Comparison of ENCODE assay signal across 9 mouse cellular contexts in the genomic region with DNA sequence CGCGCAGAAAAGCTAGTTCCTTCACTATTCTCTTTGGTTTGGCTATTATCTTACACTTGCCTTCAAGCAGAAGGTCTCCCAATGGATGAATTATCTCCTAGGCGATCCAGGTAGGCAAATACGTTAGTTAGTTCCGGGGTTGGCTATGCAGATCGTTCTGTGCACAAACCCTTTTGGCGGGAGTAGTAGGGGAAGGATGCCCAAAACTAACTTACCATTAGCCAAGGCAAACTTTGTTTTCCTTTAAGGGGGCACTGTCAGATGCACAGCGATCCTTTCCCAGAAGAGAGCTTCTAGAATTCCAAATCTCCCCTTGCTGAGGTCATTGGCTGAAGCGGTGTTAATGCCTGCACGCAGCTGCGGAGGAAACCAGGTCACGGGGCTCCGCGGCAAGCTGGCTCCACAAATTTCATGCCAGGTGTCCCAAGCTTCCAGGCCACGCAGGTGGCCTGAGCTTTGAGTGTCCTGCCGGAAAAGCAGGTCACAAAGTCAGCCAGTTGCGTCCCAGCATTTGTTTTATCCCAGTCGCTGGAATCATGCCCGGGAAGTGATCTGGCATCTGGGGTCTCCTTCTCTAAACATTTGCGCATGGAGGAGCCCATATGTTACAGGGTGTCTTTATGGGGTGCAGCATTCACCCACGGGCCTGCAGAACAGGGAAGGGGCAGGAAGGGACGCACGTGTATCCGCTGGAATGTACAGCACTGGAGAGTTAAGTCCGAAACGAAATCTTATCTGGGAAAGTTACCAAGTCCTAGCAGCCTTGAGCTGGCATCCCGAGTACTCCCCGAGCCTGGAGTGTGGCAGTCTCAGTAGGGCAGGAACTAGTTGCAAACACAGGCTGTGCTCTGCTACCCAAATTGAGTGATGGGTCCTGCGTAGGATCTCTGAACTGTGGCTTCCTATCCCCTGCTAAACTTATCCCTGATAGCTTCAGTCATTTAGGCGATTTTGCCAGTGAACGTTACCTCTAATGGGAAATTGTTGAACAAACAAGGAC. TPM values are rescaled to one million over a fixed set of nuclear protein-coding genes. Genes with fewer than 3 reads are reported as not detected.
DNase-seq lines count a peak whose midpoint lies in the region; ATAC-seq and TF ChIP-seq lines count a peak whose summit lies in the region.
"Had no signal": no experiment of that assay in that cellular context is flagged by ENCODE, and none has a peak within 500 bp of the region (broad histone marks: within the 10 kb centered on the region; RNA-seq: fewer than 3 reads in every experiment).

No protein-coding gene starts in this region.

- no peaks in the 10 kb centered on the region for H3K9me3 ChIP-seq in heart, embryonic 13.5 days
- no peaks in the 10 kb centered on the region for H3K9me3 ChIP-seq in embryonic facial prominence, embryonic 15.5 days (replicated peaks)
- no peaks in the 10 kb centered on the region for H3K9me3 ChIP-seq in midbrain, embryonic 10.5 days (replicated peaks)
- H3K9me3 ChIP-seq: liver, embryonic 13.5 days had no signal

- ATAC-seq in heart, embryonic 13.5 days (ENCODE audit: extremely low read depth, insufficient number of reproducible peaks, low FRiP score, low TSS enrichment), result no peak
- ATAC-seq in embryonic facial prominence, embryonic 15.5 days (ENCODE audit: insufficient number of reproducible peaks, low FRiP score, low TSS enrichment, low read depth), result 0 out of 2 replicates have a peak, but pooled peaks have one; percentile 17

- H3K9ac ChIP-seq in heart, embryonic 13.5 days, result no peak overlapping the region
- H3K9ac ChIP-seq in embryonic facial prominence, embryonic 15.5 days, result no peak overlapping the region
- H3K9ac ChIP-seq: liver, embryonic 13.5 days had no signal

- H3K27me3 ChIP-seq in heart, embryonic 13.5 days (replicated peaks), result peaks cover 83% of the 10 kb centered on the region
- peaks cover 71% of the 10 kb centered on the region for H3K27me3 ChIP-seq in embryonic facial prominence, embryonic 15.5 days
- H3K27me3 ChIP-seq in midbrain, embryonic 10.5 days (ENCODE audit: low read depth, poor library complexity, severe bottlenecking), result peaks cover 91% of the 10 kb centered on the region

- intact Hi-C loops in left cerebral cortex, postnatal 10 days (cut with DNase I), result loop anchor here (5.0 to 10.0 kb wide), 3 partner anchors 138 to 835 kb away; partner anchors contain the start of gene Cfap299

- no peak for TF ChIP-seq POLR2A in brain, embryonic 14.5 days (IDR thresholded peaks at IDR 0.05; ENCODE audit: borderline replicate concordance, extremely low read depth, insufficient read depth, insufficient read length, poor library complexity, severe bottlenecking)

- H3K4me2 ChIP-seq in heart, embryonic 13.5 days, result peak overlapping the region; percentile 62
- peak overlapping the region; percentile 13 for H3K4me2 ChIP-seq in embryonic facial prominence, embryonic 15.5 days (replicated peaks)
- H3K4me2 ChIP-seq: liver, embryonic 13.5 days had no signal

- no peak for DNase-seq in heart, postnatal 4 days
- peak; percentile 59 for DNase-seq in brain, embryonic 14.5 days (ENCODE audit: low read depth)
- DNase-seq in midbrain, embryonic 10.5 days (ENCODE audit: low spot score), result peak; percentile 42
- no peak for DNase-seq in adrenal gland, postnatal 14 days
- no peak for DNase-seq in left cerebral cortex, postnatal 10 days (ENCODE audit: extremely low spot score in 1 of 2, low spot score in 2 of 2)
- no peak for DNase-seq in MN1 (ENCODE audit: low spot score)
- DNase-seq: liver, embryonic 13.5 days had no signal

- H3K27ac ChIP-seq in heart, embryonic 13.5 days (replicated peaks), result no peak overlapping the region
- no peak overlapping the region for H3K27ac ChIP-seq in embryonic facial prominence, embryonic 15.5 days (replicated peaks)
- no peak overlapping the region for H3K27ac ChIP-seq in midbrain, embryonic 10.5 days (replicated peaks)
- H3K27ac ChIP-seq: liver, embryonic 13.5 days had no signal

- peaks cover 26% of the 10 kb centered on the region for H3K4me1 ChIP-seq in heart, embryonic 13.5 days
- H3K4me1 ChIP-seq in embryonic facial prominence, embryonic 15.5 days, result peaks cover 34% of the 10 kb centered on the region
- peaks cover 30% of the 10 kb centered on the region for H3K4me1 ChIP-seq in midbrain, embryonic 10.5 days

- peak overlapping the region; percentile 32 for H3K4me3 ChIP-seq in heart, embryonic 13.5 days
- H3K4me3 ChIP-seq in embryonic facial prominence, embryonic 15.5 days (replicated peaks), result 0 out of 2 replicates have a peak overlapping the region, but pooled peaks have one; percentile 7
- no peak overlapping the region for H3K4me3 ChIP-seq in midbrain, embryonic 10.5 days
- H3K4me3 ChIP-seq: liver, embryonic 13.5 days had no signal

- TF ChIP-seq CTCF in brain, embryonic 14.5 days (IDR thresholded peaks at IDR 0.05; ENCODE audit: borderline replicate concordance, extremely low read depth, insufficient read depth, insufficient read length), result no peak

- WGBS in heart, embryonic 13.5 days, result 1% methylated on average over 31 of the region's 31 CpGs
- 2% methylated on average over 31 of the region's 31 CpGs for WGBS in embryonic facial prominence, embryonic 15.5 days
- WGBS in midbrain, embryonic 10.5 days, result under 1% methylated on average over 31 of the region's 31 CpGs

- H3K36me3 ChIP-seq in heart, embryonic 13.5 days, result no peaks in the 10 kb centered on the region
- H3K36me3 ChIP-seq in embryonic facial prominence, embryonic 15.5 days, result no peaks in the 10 kb centered on the region
- H3K36me3 ChIP-seq in midbrain, embryonic 10.5 days, result no peaks in the 10 kb centered on the region
- H3K36me3 ChIP-seq: liver, embryonic 13.5 days had no signal

RNA-seq across cellular contexts. Expression of gene Prdm8, which starts 22.5 kb away (rescaled TPM):
- polyA plus RNA-seq in heart, embryonic 13.5 days (2015; fragmentation: Nextera tagmentation; extraction: Ambion mirVana), result 0.05 and 0.08 TPM in 2 replicates
- under 1 TPM; 0.18 to 0.41 TPM for total RNA-seq in heart, postnatal 4 days (2021)
- polyA plus RNA-seq in brain, embryonic 14.5 days (2012; rRNA removed), result 23.2 and 26.7 TPM in 2 replicates
- polyA plus RNA-seq in embryonic facial prominence, embryonic 15.5 days (2015; fragmentation: Nextera tagmentation; extraction: Ambion mirVana), result 0.18 and 0.19 TPM in 2 replicates
- polyA plus RNA-seq in midbrain, embryonic 10.5 days (2016; fragmentation: Nextera tagmentation; extraction: Ambion mirVana), result 0.22 and 0.35 TPM in 2 replicates
- total RNA-seq in adrenal gland, postnatal 14 days (2021), result 0.19 and 0.34 TPM in 2 replicates
- 10 to 100 TPM; 44.9 to 53.3 TPM for total RNA-seq in left cerebral cortex, postnatal 10 days (2021)
- polyA plus RNA-seq: liver, embryonic 13.5 days had no signal

Comparison
In these comparisons a context has a peak if more than half of its experiments do, and no peak if none do; other contexts are left out.
1. DNase-seq: peak in brain, embryonic 14.5 days (single experiment) and midbrain, embryonic 10.5 days (single experiment); none in heart, postnatal 4 days (single experiment), adrenal gland, postnatal 14 days (single experiment), left cerebral cortex, postnatal 10 days (0 of 2) and MN1 (single experiment).
2. RNA of gene Prdm8, which starts 22.5 kb away (polyA plus RNA-seq): 23.2 to 26.7 TPM in brain, embryonic 14.5 days; 0.22 to 0.35 TPM in midbrain, embryonic 10.5 days, 0.18 to 0.19 TPM in embryonic facial prominence, embryonic 15.5 days and 0.05 to 0.08 TPM in heart, embryonic 13.5 days; every median in the first group is over 10 times any median in the second.